27 mouse cellular contexts compared by ENCODE assay signal in genomic region chr8:56158966-56159365, GRCm38 (mm10).
DNase-seq lines count a peak whose midpoint lies in the region; ATAC-seq and TF ChIP-seq lines count a peak whose summit lies in the region.
"Had no signal": no experiment of that assay in that cellular context is flagged by ENCODE, and none has a peak within 500 bp of the region (broad histone marks: within the 10 kb centered on the region; RNA-seq: fewer than 3 reads in every experiment).

No protein-coding gene starts in this region.

- TF ChIP-seq EP300 in heart, postnatal 0 days (IDR thresholded peaks at IDR 0.05; ENCODE audit: low read depth), result no peak
- TF ChIP-seq EP300 in heart, adult 2 months (IDR thresholded peaks at IDR 0.05; ENCODE audit: insufficient read depth, low read depth, low read length), result no peak

- no peak overlapping the region for H3K4me3 ChIP-seq in heart, embryonic 11.5 days (ENCODE audit: low read depth, low read length)
- H3K4me3 ChIP-seq in heart, embryonic 13.5 days, result no peak overlapping the region
- H3K4me3 ChIP-seq in heart, embryonic 12.5 days, result no peak overlapping the region
- H3K4me3 ChIP-seq in heart, postnatal 0 days (ENCODE audit: low read depth, low read length), result no peak overlapping the region
- no peak overlapping the region for H3K4me3 ChIP-seq in heart, adult 2 months
- H3K4me3 ChIP-seq: embryonic facial prominence, embryonic 13.5 days; forebrain, embryonic 10.5 days; forebrain, embryonic 13.5 days had no signal

- no peak for TF ChIP-seq CTCF in heart, postnatal 0 days (IDR thresholded peaks at IDR 0.05; ENCODE audit: low read depth)
- TF ChIP-seq CTCF in heart, adult 2 months (IDR thresholded peaks at IDR 0.05), result no peak

- H3K27ac ChIP-seq in heart, embryonic 11.5 days (ENCODE audit: low read depth, low read length), result no peak overlapping the region
- peak overlapping the region; percentile 22; the same call in 1 of the 2 replicates for H3K27ac ChIP-seq in heart, embryonic 13.5 days (replicated peaks)
- H3K27ac ChIP-seq in heart, embryonic 12.5 days (ENCODE audit: poor library complexity, severe bottlenecking), result no peak overlapping the region
- no peak overlapping the region for H3K27ac ChIP-seq in heart, postnatal 0 days (ENCODE audit: low read depth)
- H3K27ac ChIP-seq in heart, adult 2 months, result no peak overlapping the region; the same call in 1 of the 2 replicates
- H3K27ac ChIP-seq: embryonic facial prominence, embryonic 13.5 days; forebrain, embryonic 10.5 days; forebrain, embryonic 13.5 days; hindbrain, embryonic 14.5 days; hindbrain, postnatal 0 days had no signal

- no peak for TF ChIP-seq POLR2A in heart, adult 2 months (IDR thresholded peaks at IDR 0.05; ENCODE audit: insufficient read depth, low read depth, low read length)

- H3K9ac ChIP-seq in heart, embryonic 11.5 days (ENCODE audit: low read depth, low read length), result no peak overlapping the region
- no peak overlapping the region for H3K9ac ChIP-seq in heart, embryonic 13.5 days
- no peak overlapping the region for H3K9ac ChIP-seq in heart, embryonic 12.5 days
- H3K9ac ChIP-seq in heart, postnatal 0 days (replicated peaks; ENCODE audit: low read depth, low read length), result no peak overlapping the region
- no peak overlapping the region for H3K9ac ChIP-seq in heart, adult 2 months (ENCODE audit: low read depth, low read length)
- H3K9ac ChIP-seq: embryonic facial prominence, embryonic 13.5 days; forebrain, embryonic 13.5 days; hindbrain, embryonic 14.5 days had no signal

- H3K4me1 ChIP-seq in heart, embryonic 11.5 days (ENCODE audit: control insufficient read depth, insufficient read depth, low read length), result no peaks in the 10 kb centered on the region
- H3K4me1 ChIP-seq in heart, embryonic 13.5 days, result no peaks in the 10 kb centered on the region
- H3K4me1 ChIP-seq in heart, embryonic 12.5 days (replicated peaks), result no peaks in the 10 kb centered on the region
- no peaks in the 10 kb centered on the region for H3K4me1 ChIP-seq in heart, postnatal 0 days (ENCODE audit: control insufficient read depth, insufficient read depth)
- H3K4me1 ChIP-seq in heart, adult 2 months (ENCODE audit: control insufficient read depth, insufficient read depth, low read length), result no peaks in the 10 kb centered on the region
- H3K4me1 ChIP-seq: embryonic facial prominence, embryonic 13.5 days; forebrain, embryonic 10.5 days; forebrain, embryonic 13.5 days had no signal

- no peak overlapping the region for H3K4me2 ChIP-seq in heart, embryonic 11.5 days
- no peak overlapping the region for H3K4me2 ChIP-seq in heart, embryonic 13.5 days
- no peak overlapping the region for H3K4me2 ChIP-seq in heart, embryonic 12.5 days
- H3K4me2 ChIP-seq in heart, postnatal 0 days (ENCODE audit: low read depth, low read length), result no peak overlapping the region
- H3K4me2 ChIP-seq: embryonic facial prominence, embryonic 13.5 days; forebrain, embryonic 13.5 days; hindbrain, embryonic 14.5 days had no signal

- no peak for ATAC-seq in heart, embryonic 11.5 days (replicated peaks; ENCODE audit: insufficient number of reproducible peaks, low FRiP score, low TSS enrichment)
- ATAC-seq in heart, embryonic 13.5 days (ENCODE audit: extremely low read depth, insufficient number of reproducible peaks, low FRiP score, low TSS enrichment), result no peak
- ATAC-seq in heart, embryonic 12.5 days (ENCODE audit: insufficient number of reproducible peaks, low FRiP score), result no peak
- ATAC-seq in heart, postnatal 0 days (ENCODE audit: insufficient read depth, low read depth), result no peak
- ATAC-seq: forebrain, embryonic 13.5 days; forebrain, embryonic 16.5 days; hindbrain, postnatal 0 days; inflammation-experienced regulatory T-cells, adult 6 months; intestine, embryonic 16.5 days; Patski had no signal

- H3K36me3 ChIP-seq in heart, embryonic 11.5 days (ENCODE audit: control insufficient read depth, insufficient read depth, low read length), result no peaks in the 10 kb centered on the region
- no peaks in the 10 kb centered on the region for H3K36me3 ChIP-seq in heart, embryonic 13.5 days
- no peaks in the 10 kb centered on the region for H3K36me3 ChIP-seq in heart, embryonic 12.5 days
- no peaks in the 10 kb centered on the region for H3K36me3 ChIP-seq in heart, postnatal 0 days (replicated peaks; ENCODE audit: control insufficient read depth, insufficient read depth, low read length)
- H3K36me3 ChIP-seq in heart, adult 2 months (ENCODE audit: control insufficient read depth, insufficient read depth, low read length), result no peaks in the 10 kb centered on the region; the same call in 1 of the 2 replicates
- H3K36me3 ChIP-seq: embryonic facial prominence, embryonic 13.5 days; forebrain, embryonic 10.5 days; G1E had no signal

- no peaks in the 10 kb centered on the region for H3K79me2 ChIP-seq in heart, adult 2 months (replicated peaks; ENCODE audit: control insufficient read depth, insufficient read depth, low read length)

- WGBS in heart, embryonic 11.5 days (ENCODE audit: insufficient replicate concordance), result 24% methylated on average over 2 of the region's 2 CpGs
- 19% methylated on average over 2 of the region's 2 CpGs for WGBS in heart, embryonic 13.5 days
- WGBS in heart, embryonic 12.5 days, result 25% methylated on average over 2 of the region's 2 CpGs
- WGBS in heart, postnatal 0 days, result 21% methylated on average over 2 of the region's 2 CpGs
- 18% methylated on average over 2 of the region's 2 CpGs for WGBS in heart, adult 2 months

- DNase-seq in heart, adult 11 months, result peak; percentile 91
- DNase-seq in heart, postnatal 0 days (ENCODE audit: low spot score), result peak; percentile 27
- DNase-seq in heart, adult 2 months, result no peak
- peak; percentile 5 to 10 for DNase-seq in heart, postnatal 10 days
- DNase-seq: adrenal gland, postnatal 10 days; adrenal gland, postnatal 36 days; B cell, adult 2 months; cerebellum, adult 18-20 months; cerebellum, adult 9-11 months; cerebellum, postnatal 25 days; gastrocnemius, postnatal 10 days; gastrocnemius, postnatal 36 days; kidney, adult 2 months had no signal

- intact Hi-C loops in heart, adult 2 months (cut with DNase I), result no loop called here
- intact Hi-C loops in heart, postnatal 10 days (cut with DNase I), result no loop called here

- no peaks in the 10 kb centered on the region for H3K9me3 ChIP-seq in heart, embryonic 11.5 days (replicated peaks; ENCODE audit: control insufficient read depth, low read length)
- no peaks in the 10 kb centered on the region for H3K9me3 ChIP-seq in heart, embryonic 13.5 days
- 0 out of 2 replicates have a peak, but pooled peaks cover 4% of the 10 kb centered on the region for H3K9me3 ChIP-seq in heart, embryonic 12.5 days (replicated peaks)
- no peaks in the 10 kb centered on the region for H3K9me3 ChIP-seq in heart, postnatal 0 days (replicated peaks; ENCODE audit: control insufficient read depth, low read length)
- H3K9me3 ChIP-seq: embryonic facial prominence, embryonic 13.5 days; forebrain, embryonic 10.5 days; forebrain, embryonic 13.5 days had no signal

- H3K27me3 ChIP-seq in heart, embryonic 11.5 days (ENCODE audit: control insufficient read depth, insufficient read depth, low read length), result no peaks in the 10 kb centered on the region
- H3K27me3 ChIP-seq in heart, embryonic 13.5 days (replicated peaks), result no peaks in the 10 kb centered on the region
- no peaks in the 10 kb centered on the region for H3K27me3 ChIP-seq in heart, embryonic 12.5 days (replicated peaks)
- no peaks in the 10 kb centered on the region for H3K27me3 ChIP-seq in heart, postnatal 0 days (ENCODE audit: control insufficient read depth, insufficient read depth, low read length)
- H3K27me3 ChIP-seq in heart, adult 2 months (ENCODE audit: control insufficient read depth, insufficient read depth, low read length), result no peaks in the 10 kb centered on the region
- H3K27me3 ChIP-seq: CH12.LX; embryonic facial prominence, embryonic 13.5 days; forebrain, embryonic 13.5 days; Patski had no signal

Comparison
In these comparisons a context has a peak if more than half of its experiments do, and no peak if none do; other contexts are left out.
1. DNase-seq: peak in heart, adult 11 months (single experiment), heart, postnatal 0 days (single experiment) and heart, postnatal 10 days (2 of 2); none in heart, adult 2 months (0 of 2).